Mouse (Mus musculus): ENCODE measurements around the gene Ccdc144b.

Gene Ccdc144b

DNA sequence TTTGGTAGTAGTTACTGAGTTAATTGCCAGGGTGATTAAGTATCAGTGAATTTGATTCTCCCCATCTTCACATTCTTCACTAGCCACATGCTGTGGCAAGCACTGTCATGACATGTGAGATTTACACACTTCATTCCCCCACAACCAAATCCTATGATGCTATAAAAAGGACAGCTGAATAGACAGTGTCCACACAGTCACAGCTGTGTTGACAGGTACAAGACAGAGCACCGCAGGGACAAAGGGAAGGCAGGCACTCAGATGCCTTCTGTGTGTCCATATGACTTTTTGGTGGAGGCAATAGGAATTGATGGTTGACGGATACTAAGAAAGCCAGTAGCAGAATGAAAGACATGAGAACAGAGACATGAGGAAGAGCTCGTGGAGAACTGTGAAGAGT lies 42.1 kb downstream of the Ccdc144b start:
- DNase-seq = no peak

DNA sequence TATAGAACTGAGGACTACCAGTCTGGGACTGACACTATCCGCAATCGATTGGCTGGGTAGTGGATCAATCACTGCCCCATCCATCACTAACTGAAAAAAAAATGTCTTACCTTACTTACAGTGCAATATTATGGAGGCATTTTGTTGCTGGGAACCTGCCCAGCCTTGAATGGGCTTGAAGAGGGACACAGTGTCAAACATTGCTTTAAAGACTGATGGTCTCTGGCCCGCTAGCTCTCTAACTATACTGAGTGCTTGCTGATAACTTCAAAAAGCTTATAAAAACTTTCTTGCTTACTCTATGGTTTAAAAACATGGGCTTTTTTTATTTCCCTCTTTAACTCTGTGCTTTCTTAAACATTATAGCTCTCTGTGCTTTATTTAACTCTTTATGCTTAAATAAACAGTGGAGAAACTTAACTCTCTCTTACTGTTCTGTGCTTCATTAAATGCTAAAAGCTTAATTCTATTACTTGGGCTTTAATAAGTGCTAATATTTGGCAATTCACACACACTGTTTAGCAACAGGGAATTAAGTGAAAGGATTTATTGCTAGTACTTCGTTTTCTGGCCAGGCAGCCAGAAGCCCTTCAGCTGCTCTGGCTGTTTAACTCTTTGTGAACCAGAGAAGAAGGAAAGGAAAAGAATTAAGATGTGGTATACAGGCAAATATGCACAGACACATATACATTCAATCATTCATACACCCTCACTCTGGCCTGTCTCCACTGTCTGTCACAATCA lies 44.8 kb downstream of the Ccdc144b start:
- DNase-seq = no peak

DNA sequence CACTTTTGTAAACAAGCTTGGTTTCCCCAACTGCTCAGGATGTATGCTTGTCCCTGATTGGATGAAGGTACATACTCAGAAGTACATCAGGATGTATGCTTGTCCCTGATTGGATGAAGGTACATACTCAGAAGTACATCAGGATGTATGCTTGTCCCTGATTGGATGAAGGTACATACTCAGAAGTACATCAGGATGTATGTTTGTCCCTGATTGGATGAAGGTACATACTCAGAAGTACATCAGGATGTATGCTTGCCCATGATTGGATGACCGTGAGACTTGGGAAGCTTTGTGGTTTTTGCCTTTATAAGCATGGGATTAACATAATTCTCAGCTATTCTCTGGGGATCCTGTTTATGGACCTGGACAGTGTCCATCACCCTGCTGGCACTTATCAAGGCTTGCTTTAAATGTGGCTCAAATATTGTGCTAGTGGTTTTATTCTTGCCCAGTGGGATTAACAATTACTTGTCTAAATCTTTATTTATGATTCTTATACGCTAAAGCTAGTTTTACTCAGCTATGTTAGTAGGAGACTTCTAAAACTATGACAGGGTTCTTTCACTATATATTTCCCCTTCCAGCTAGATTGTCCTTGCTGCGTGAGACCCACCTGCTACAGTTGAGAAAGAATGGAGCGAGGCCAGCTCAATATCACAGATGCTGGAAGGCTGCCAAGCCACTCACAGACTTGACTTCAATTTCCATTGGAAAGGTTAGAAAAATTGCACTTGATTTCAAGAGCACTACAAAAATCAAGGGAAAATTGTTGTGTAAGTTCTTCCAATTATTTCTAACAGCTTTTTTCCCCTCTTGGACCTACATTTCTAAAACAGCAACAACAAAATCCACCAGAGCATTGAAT lies 49.1 kb downstream of the Ccdc144b start:
- DNase-seq = no peak

DNA sequence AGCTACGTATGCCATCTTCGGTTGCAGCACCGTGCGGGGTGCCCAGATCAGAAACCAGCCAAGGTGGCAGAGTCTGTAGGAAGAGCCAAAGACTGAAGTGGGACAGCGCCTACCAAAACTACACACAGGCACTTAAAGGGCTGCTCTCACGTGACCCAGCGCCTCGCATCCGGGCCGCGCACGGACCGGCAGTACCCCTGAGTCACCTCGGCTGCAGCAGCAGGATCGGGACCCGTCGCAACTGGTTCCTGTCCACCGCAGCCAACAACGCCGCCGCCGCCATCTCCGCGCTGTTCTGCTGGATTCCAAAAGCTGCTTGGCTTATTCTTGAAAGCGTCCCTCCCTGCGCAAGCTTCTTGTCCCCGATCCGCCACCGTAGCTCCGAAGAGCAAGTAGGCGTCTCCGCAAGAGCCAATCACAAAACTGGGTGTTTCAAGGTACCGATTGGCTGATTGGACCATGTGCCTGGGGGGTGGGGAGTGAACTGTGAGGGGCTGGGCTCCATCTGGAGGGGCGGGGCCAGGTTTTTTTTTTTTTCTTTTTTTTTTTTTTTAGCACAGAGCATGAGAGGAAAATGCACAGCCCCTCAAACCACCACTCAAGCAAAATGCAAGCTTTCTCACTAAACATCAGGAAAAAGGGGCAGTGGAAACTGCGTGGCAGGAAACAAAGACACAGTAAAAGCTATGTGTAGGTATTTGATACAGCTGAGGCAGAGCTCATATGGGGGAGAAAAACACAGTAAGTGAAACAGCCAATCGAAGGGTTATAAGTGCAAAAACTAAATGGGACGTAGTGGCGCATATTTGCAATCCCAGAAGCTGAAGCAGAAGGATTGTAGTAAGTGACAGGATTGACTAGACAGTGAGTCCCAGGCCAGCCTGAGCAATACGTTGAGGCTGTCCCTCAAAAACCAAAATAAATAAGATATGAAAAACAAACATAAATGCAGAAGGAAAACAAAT lies 52.8 kb downstream of the Ccdc144b start, which contains the start of gene Mccc1:
Mccc1 (minus strand) TSS at position 404 of the 965 bp plus-strand sequence.
- DNase-seq = peak; percentile 96

DNA sequence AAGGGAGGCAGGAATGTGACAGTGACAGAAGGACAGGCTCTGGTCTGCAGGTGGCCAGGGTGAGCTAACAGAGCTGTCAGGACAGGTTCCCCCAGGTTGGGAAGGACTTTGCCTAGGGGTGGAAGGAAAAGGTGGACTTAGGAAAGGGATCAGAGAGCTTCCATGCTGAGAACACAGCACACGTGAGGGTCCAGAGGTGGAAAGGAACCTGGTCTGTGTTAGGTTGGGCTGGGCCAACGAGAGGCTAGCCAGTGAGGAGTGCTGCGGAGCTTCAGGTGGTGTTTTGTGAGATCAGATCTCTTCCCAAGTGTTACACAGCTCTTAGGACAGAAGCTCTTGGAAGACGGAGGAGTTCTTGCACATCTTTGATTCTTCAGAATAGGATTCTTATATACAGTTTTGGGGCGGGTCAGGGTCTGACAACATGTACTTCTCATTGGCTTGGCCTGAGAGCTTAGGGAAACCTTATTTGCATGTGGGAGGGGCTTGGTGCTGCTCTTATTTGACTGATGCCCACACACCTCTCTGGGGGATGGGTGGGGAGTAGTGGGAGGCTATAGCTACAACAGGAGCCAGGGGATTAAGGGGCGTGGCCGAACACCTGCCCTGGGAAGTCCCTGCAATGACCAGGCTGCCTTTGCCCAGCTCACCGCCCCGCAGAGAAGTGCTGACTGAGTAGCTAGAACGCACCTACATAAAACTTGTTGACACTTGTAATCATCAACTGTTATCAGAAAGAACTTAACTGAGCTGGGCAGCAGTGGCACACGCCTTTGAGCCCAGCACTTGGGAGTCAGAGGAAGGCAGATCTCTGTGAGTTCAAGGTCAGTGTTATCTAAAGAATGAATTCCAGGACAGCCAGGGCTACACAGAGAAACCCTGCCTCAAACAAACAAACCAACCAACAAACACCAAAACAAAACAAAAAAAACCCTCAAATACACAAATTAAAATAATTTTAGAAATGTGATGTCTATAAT lies 58.5 kb downstream of the Ccdc144b start:
- DNase-seq = no peak

DNA sequence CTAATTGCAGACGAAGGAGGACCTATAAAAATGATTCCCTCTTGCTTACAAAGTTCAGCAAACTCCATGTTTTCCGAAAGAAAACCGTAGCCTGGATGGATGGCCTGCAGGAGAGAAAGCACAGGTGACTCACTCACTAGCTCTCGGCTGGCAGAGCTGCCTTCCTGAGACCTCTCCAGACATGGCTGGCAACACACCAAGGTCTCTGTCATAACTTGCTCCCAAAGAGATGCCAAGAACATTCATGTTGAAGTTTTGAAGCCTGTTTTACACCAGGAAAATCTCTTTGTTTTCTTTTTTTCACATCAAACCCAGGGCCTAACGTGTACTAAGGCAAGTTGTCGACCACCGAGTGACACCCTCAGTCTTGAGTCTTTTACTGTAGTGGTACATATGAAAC lies 62.6 kb downstream of the Ccdc144b start:
- DNase-seq = no peak

DNA sequence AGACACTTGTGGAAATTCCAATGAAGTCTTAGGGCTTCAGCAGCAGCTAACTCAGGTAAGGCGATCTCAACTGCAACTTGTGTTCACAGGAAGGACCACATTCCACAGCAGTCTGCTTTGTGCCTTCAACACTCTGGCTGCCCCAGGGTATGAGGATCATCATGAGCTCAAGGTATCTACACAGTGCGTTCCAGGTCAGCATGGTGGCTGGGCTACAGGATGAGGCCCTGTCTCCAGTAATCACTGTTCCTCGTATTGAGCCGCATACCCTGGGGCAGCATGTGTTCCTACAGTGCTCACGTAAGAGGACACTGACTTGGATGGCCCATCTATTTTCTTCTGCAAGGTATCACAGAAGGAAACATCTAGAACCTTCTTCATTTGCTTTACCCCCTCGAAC lies 65.3 kb downstream of the Ccdc144b start:
- no peak for DNase-seq

DNA sequence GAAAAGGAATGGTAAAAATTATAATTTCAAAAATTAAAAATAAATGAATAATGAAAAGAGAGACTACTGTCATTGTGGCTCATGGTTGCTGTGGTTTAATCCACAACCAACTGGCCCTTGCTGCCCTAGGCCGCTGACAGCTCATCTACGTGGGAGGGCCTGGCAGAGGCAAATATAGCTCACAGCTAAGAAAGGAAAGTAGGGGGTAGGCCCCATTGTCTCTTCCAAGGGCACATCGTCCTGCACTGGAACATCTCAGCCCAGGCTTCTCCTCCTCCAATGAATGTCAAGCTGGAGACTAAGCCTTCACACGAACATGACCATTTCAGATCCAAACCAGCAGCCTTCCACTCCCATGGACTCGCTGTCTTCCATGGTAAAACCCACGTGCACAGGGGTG lies 67.1 kb downstream of the Ccdc144b start:
- no peak for DNase-seq

DNA sequence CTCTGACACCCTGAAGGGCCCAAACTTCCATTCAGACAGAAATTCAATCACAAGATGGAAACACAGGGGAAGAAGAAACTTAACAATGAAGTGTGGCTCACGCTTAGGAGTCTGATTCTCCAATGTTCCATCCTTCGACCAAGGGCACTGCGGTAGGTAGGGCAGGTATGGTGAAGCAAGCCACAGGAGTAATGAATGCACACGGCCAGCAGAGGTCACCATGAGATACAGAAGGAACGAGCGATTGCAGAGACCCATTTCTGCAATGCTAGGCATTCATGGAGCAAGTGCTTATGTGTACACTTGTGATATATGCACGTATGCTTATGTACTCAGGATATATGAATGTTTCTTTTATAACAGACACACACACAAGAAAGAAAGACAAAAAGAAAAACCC lies 79.8 kb downstream of the Ccdc144b start:
- DNase-seq = peak in 1 of 2 experiments; percentile 51

DNA sequence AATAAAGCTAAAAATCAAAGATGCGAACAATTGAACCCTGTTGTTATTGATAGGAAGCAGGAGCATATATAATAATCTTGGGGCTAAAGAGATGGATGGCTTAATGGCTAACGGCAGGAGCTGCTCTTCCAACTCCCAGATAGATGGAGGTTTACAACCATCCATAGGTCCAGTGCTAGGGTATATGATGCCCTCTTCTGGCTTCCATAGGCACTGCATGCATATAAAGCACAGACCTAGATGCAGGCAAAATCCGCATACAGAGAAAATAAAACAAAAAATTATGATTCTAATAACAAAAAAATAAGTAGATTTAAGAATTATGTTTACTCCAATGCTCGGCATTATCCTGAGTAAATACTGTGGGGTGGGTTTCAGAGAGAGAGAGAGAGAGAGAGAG lies 80.4 kb downstream of the Ccdc144b start:
- DNase-seq = no peak

DNA sequence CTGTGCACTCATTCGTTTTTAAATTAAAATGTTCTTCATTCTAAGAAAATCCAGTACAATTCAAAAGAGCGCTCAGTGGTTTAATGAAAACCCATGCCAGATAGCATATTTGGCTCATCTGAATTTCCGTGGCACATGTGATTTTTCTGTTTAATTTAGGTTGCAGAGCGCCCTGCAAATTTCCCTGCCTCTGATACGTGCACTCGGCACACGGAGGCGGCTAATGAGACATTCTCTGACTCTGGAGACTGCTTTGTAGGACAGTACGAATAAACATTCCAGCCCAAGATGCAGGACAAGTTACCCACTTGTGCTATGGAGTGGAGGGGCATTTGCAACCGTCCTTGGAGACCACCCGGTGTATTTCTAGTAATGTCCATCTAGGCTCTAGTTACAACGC lies 82.2 kb downstream of the Ccdc144b start:
- no peak for DNase-seq

DNA sequence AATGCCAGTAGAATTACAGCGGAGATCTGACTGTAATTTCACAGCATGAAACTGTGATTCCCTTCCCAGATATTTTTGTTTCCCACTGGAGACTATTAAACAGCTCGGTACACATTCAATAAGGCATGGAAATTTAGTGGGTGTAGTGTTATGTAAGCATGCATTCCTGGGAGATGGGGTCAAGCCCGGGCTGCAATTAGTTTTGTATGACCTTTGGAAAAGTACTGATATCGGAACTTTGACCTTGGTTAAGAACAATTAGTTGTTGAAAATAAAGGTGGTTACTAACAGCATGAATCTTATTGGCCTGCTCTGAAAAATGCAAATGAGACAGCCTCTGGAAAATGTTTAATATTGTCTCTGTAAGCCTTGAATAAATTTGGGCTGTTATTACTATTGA lies 82.9 kb downstream of the Ccdc144b start:
- DNase-seq = peak; percentile 39 to 79

DNA sequence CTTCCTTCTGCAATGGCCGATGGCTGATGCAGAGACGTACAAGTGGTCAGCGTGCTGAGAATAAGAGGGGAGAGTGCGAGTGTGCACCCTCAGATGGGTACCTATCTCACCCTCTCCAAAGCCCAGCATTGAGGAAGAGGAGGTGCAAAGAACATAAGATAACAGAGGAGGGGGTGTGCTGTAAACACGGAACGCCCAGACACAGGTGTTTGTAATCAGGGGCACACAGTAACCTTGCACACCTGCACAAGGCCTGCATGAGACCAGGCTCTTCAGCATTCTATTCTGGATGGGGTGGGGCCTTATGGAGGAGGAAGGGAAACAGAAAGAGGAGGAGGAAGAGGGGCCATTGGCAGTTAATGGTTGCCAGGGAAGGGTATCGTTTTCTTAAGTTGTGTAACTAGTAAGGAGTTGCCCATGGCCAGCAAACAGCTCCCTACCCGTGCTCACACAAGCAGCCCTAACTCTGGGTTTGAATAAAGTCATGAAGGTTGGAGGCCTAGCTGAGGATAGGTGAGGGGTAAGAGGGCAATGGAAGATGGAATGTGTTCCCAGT lies 85.9 kb downstream of the Ccdc144b start:
- DNase-seq = no peak

DNA sequence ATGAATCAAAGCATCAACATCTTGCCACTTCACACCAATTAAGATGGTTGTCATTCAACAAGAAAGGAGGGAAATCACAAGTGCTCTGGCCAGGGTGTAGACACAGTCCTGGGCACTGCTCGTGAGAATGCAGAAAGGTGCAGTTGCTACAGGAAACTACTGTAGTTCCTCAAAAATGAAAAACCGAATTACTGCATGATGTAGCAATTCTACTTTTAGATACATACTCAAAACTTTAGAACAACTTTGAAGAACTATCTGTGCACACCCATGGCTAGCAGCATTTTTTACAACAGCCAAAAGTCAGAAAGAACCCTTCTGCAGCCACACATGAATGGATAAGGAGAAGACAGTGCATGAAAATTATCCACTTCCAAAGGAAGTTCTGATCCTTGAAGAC lies 86.9 kb downstream of the Ccdc144b start:
- no peak for DNase-seq

DNA sequence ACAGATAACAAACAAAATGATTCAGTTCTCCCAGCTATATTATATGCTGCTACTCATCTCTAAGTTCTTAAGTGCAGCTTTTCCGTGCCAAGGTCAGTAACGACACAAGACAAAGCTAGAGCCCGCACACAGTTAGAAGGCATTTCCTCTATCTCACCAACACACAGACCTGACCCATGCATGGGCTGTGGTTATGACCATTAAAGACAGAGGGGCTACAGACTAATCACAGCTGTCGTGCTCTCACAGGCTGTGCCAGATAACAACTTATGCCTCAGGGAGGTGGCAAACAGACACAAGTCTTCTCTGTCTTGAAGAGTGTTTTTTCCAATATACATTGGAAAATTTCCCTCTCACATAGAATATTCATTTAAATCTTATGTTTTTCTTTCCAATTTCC lies 88.4 kb downstream of the Ccdc144b start:
- DNase-seq = no peak

DNA sequence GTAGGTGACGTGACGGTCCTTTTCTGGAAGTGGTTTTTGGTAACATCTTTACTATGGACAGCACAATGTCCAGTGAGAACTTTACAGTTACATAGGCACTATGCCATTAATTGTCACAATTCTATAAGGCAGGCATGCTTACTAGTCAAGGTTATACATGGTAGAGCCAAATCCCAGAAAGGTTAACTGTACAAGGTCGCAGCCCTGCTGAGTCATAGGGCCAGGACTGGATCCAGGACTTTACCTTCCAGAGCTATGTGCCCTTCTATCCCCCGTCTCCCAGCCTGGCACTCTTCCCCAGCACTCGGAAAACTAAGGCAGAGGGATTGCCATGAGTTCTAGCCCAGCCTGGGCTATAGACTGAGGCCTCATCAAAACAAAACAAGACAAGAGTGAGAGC lies 89.4 kb downstream of the Ccdc144b start:
- DNase-seq = no peak

DNA sequence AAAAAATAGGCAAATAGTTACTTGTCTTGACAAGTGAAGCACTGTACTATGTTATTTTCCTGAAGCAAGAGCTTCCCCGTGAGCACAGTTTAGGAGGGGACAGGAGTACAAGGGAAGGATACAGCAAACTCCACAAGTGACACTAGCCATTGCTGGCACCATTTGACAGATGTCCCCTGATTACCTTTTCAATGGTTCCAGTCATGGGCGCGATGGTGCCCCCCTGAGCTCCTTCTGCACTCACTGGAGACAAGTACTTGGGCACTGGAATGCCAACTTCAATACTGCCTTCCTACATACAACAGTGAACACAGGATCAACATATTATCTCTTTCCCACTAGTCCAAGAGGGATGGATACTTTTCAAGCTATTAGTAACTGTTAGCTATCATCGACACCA lies 89.9 kb downstream of the Ccdc144b start:
- no peak for DNase-seq

DNA sequence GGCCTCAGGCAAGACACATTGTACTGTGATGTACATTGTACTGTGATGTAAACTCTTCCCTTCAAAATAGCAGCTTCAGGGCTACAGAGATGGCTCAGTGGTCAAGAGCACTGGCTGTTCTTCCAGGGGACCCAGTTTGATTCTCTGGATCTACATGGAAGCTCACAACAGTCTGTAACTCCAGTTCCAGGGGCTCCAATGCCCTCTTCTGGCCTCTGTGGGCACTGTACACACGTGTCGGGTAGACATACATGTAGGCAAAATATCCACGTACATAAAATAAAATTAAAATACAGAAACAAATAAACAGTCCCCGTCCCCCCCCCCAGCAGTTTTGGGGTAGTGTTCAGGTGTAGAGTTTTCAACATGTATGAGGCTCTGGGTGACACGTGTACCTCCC lies 90.4 kb downstream of the Ccdc144b start:
- DNase-seq = no peak
